Mouse (Mus musculus): Measurements from ENCODE around the gene Dmrtb1. TPM values are rescaled to one million over a fixed set of nuclear protein-coding genes. Genes with fewer than 3 reads are reported as not detected.

Dmrtb1 gene
- polyA plus RNA-seq, 1 experiment from 2014 or later: 35.7 TPM

GRCm38 (mm10) chr4:107693816-107694215 is 9.8 kb upstream of the Dmrtb1 start:
- Histone ChIP-seq H3K4me1 (ENCODE audit: control insufficient read depth, insufficient read depth, low read length) (0 out of 2 replicates have a peak, but pooled peaks cover 3% of the 10 kb centered on the region), H3K4me3 (replicated peaks; ENCODE audit: low read depth, low read length) (no peak overlapping the region), H3K36me3 (ENCODE audit: control insufficient read depth, insufficient read depth, low read length) (no peaks in the 10 kb centered on the region), H3K9ac (replicated peaks; ENCODE audit: low read length) (no peak overlapping the region), H3K9me3 (ENCODE audit: control insufficient read depth, low read length) (no peaks in the 10 kb centered on the region), H3K27ac (replicated peaks; ENCODE audit: low read depth, low read length) (no peak overlapping the region), H3K27me3 (ENCODE audit: control insufficient read depth, insufficient read depth, low read length) (no peaks in the 10 kb centered on the region), H3K4me2 (ENCODE audit: low read length) (no peak overlapping the region)
- DNase-seq: no peak
- no peak for ATAC-seq (ENCODE audit: low FRiP score, low TSS enrichment)
- WGBS: 63% methylated on average over 5 of the region's 5 CpGs

GRCm38 (mm10) chr4:107688213-107688612 is 4.2 kb upstream of the Dmrtb1 start:
- H3K9ac ChIP-seq (replicated peaks; ENCODE audit: low read length): no peak overlapping the region; the same call in 1 of the 2 replicates
- DNase-seq (peak; percentile 23), ATAC-seq (ENCODE audit: low FRiP score, low TSS enrichment) (no peak)
- H3K4me3 ChIP-seq (replicated peaks; ENCODE audit: low read depth, low read length): no peak overlapping the region
- no peaks in the 10 kb centered on the region for H3K36me3 ChIP-seq (ENCODE audit: control insufficient read depth, insufficient read depth, low read length)
- H3K9me3 ChIP-seq (ENCODE audit: control insufficient read depth, low read length): no peaks in the 10 kb centered on the region
- H3K4me1 ChIP-seq (ENCODE audit: control insufficient read depth, insufficient read depth, low read length): peaks cover 9% of the 10 kb centered on the region
- 6% methylated on average over 11 of the region's 11 CpGs for WGBS
- H3K27me3 ChIP-seq (ENCODE audit: control insufficient read depth, insufficient read depth, low read length): no peaks in the 10 kb centered on the region; the same call in 1 of the 2 replicates
- H3K4me2 ChIP-seq (ENCODE audit: low read length): no peak overlapping the region
- no peak overlapping the region for H3K27ac ChIP-seq (replicated peaks; ENCODE audit: low read depth, low read length)

DNA sequence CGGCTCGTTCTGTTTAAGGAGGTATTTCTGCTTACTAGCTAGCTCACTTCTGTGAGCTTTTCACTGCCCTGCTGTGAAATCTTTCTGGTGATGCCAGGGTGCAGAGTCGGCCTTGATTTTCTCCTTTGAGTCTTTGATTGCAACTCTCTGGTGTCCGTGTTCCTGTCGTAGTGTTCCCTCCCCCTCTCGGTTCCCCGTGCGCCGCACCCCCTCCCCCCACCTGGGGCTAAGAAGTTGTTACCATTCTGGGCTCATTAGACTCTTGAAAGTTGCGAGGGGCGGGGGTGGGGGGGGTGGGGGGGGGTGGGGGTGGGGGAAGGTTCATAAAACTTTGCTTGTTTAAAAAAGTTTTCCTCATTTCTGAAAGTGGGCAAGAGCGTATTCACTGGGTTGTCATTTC is 3.1 kb upstream of the Dmrtb1 start:
- H3K9ac ChIP-seq (replicated peaks; ENCODE audit: low read length): no peak overlapping the region
- ATAC-seq (ENCODE audit: low FRiP score, low TSS enrichment) (no peak), DNase-seq (no peak)
- 33% methylated on average over 12 of the region's 12 CpGs for WGBS
- H3K4me2 ChIP-seq (ENCODE audit: low read length): no peak overlapping the region
- H3K9me3 ChIP-seq (ENCODE audit: control insufficient read depth, low read length): no peaks in the 10 kb centered on the region
- H3K27ac ChIP-seq (replicated peaks; ENCODE audit: low read depth, low read length): no peak overlapping the region
- no peaks in the 10 kb centered on the region for H3K36me3 ChIP-seq (ENCODE audit: control insufficient read depth, insufficient read depth, low read length)
- no peak overlapping the region for H3K4me3 ChIP-seq (replicated peaks; ENCODE audit: low read depth, low read length)
- H3K27me3 ChIP-seq (ENCODE audit: control insufficient read depth, insufficient read depth, low read length): no peaks in the 10 kb centered on the region; the same call in 1 of the 2 replicates
- peaks cover 9% of the 10 kb centered on the region for H3K4me1 ChIP-seq (ENCODE audit: control insufficient read depth, insufficient read depth, low read length)

- Histone ChIP-seq H3K27me3 (ENCODE audit: control insufficient read depth, insufficient read depth, low read length) (no peaks in the 10 kb centered on the region; the same call in 1 of the 2 replicates), H3K4me2 (ENCODE audit: low read length) (no peak overlapping the region), H3K27ac (replicated peaks; ENCODE audit: low read depth, low read length) (no peak overlapping the region), H3K36me3 (ENCODE audit: control insufficient read depth, insufficient read depth, low read length) (no peaks in the 10 kb centered on the region), H3K9ac (replicated peaks; ENCODE audit: low read length) (no peak overlapping the region), H3K9me3 (ENCODE audit: control insufficient read depth, low read length) (no peaks in the 10 kb centered on the region), H3K4me3 (replicated peaks; ENCODE audit: low read depth, low read length) (no peak overlapping the region), H3K4me1 (ENCODE audit: control insufficient read depth, insufficient read depth, low read length) (peaks cover 38% of the 10 kb centered on the region)
- DNase-seq: no peak
- no peak for ATAC-seq (ENCODE audit: low FRiP score, low TSS enrichment)
- WGBS: 92% methylated on average over 37 of the region's 37 CpGs
These were observed 849 bp downstream of the Dmrtb1 start for GRCm38 (mm10) chr4:107683006-107683756.

GRCm38 (mm10) chr4:107681099-107681849 is 2.8 kb downstream of the Dmrtb1 start:
- H3K36me3 ChIP-seq (ENCODE audit: control insufficient read depth, insufficient read depth, low read length): no peaks in the 10 kb centered on the region
- peaks cover 6% of the 10 kb centered on the region for H3K27me3 ChIP-seq (ENCODE audit: control insufficient read depth, insufficient read depth, low read length)
- H3K4me1 ChIP-seq (ENCODE audit: control insufficient read depth, insufficient read depth, low read length): peaks cover 36% of the 10 kb centered on the region
- ATAC-seq (ENCODE audit: low FRiP score, low TSS enrichment) (peak; percentile 68), DNase-seq (peak; percentile 60)
- H3K4me2 ChIP-seq (ENCODE audit: low read length): peak overlapping the region; percentile 55
- 13% methylated on average over 9 of the region's 9 CpGs for WGBS
- H3K4me3 ChIP-seq (replicated peaks; ENCODE audit: low read depth, low read length): no peak overlapping the region
- no peak overlapping the region for H3K9ac ChIP-seq (replicated peaks; ENCODE audit: low read length)
- no peaks in the 10 kb centered on the region for H3K9me3 ChIP-seq (ENCODE audit: control insufficient read depth, low read length)
- H3K27ac ChIP-seq (replicated peaks; ENCODE audit: low read depth, low read length): peak overlapping the region; percentile 93

- DNase-seq: peak; percentile 89
- Histone ChIP-seq H3K9me3 (ENCODE audit: control insufficient read depth, low read length) (no peaks in the 10 kb centered on the region), H3K27me3 (ENCODE audit: control insufficient read depth, insufficient read depth, low read length) (peaks cover 9% of the 10 kb centered on the region), H3K36me3 (ENCODE audit: control insufficient read depth, insufficient read depth, low read length) (no peaks in the 10 kb centered on the region), H3K4me3 (replicated peaks; ENCODE audit: low read depth, low read length) (peak overlapping the region; percentile 25), H3K4me1 (ENCODE audit: control insufficient read depth, insufficient read depth, low read length) (peaks cover 38% of the 10 kb centered on the region), H3K27ac (replicated peaks; ENCODE audit: low read depth, low read length) (peak overlapping the region; percentile 93), H3K4me2 (ENCODE audit: low read length) (peak overlapping the region; percentile 55), H3K9ac (replicated peaks; ENCODE audit: low read length) (peak overlapping the region; percentile 52)
- 5% methylated on average over 15 of the region's 15 CpGs for WGBS
- peak; percentile 86 for ATAC-seq (ENCODE audit: low FRiP score, low TSS enrichment)
These were observed 3.5 kb downstream of the Dmrtb1 start for GRCm38 (mm10) chr4:107680311-107681098.

DNA sequence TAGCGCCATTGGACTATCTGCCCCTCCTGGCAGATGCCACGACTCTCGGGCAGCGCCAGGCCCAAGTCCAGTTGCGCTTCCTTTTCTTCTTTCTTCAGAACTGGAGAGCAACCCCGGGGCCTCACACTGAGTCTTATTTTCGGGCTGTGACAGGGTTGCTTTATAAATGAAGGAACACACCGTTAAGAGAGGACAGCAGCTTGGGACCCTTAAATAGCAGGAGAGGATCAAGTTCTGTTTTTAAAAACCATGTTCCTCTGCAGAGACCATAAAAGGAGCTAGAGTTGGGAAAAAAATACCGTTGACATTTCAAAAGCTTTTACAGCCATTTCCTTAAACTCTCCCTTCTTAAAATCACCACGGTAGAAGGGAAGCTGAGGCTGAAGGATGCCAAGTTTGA is 8.4 kb downstream of the Dmrtb1 start:
- no peaks in the 10 kb centered on the region for H3K36me3 ChIP-seq (ENCODE audit: control insufficient read depth, insufficient read depth, low read length)
- H3K27ac ChIP-seq (replicated peaks; ENCODE audit: low read depth, low read length): no peak overlapping the region
- H3K27me3 ChIP-seq (ENCODE audit: control insufficient read depth, insufficient read depth, low read length): peaks cover 9% of the 10 kb centered on the region; the same call in 1 of the 2 replicates
- WGBS: 67% methylated on average over 10 of the region's 10 CpGs
- no peak overlapping the region for H3K4me3 ChIP-seq (replicated peaks; ENCODE audit: low read depth, low read length)
- H3K9ac ChIP-seq (replicated peaks; ENCODE audit: low read length): no peak overlapping the region
- no peaks in the 10 kb centered on the region for H3K9me3 ChIP-seq (ENCODE audit: control insufficient read depth, low read length)
- DNase-seq (no peak), ATAC-seq (ENCODE audit: low FRiP score, low TSS enrichment) (no peak)
- H3K4me2 ChIP-seq (ENCODE audit: low read length): no peak overlapping the region
- H3K4me1 ChIP-seq (ENCODE audit: control insufficient read depth, insufficient read depth, low read length): peaks cover 35% of the 10 kb centered on the region

DNA sequence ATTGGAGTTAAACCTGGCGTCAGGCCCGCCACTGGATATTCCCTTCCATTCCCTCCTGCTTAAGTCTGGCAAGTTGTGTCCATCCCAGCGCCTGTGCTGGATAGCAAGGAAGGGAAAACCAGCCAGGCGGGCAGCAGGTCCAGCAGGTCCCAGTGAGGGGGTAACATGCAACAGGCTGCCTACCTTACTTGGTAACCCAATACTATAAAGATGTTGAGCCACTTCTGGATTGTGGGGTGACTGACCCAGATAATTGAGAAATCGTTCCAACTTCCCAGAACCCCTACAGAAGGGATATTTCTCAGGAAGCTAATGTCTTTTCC is 9.7 kb downstream of the Dmrtb1 start:
- H3K36me3 ChIP-seq (ENCODE audit: control insufficient read depth, insufficient read depth, low read length): no peaks in the 10 kb centered on the region
- H3K4me2 ChIP-seq (ENCODE audit: low read length): peak overlapping the region; percentile 40
- DNase-seq (no peak), ATAC-seq (ENCODE audit: low FRiP score, low TSS enrichment) (peak; percentile 41; the same call in 1 of the 2 replicates)
- H3K27me3 ChIP-seq (ENCODE audit: control insufficient read depth, insufficient read depth, low read length): peaks cover 12% of the 10 kb centered on the region; the same call in 1 of the 2 replicates
- H3K9me3 ChIP-seq (ENCODE audit: control insufficient read depth, low read length): no peaks in the 10 kb centered on the region
- H3K9ac ChIP-seq (replicated peaks; ENCODE audit: low read length): no peak overlapping the region
- H3K4me3 ChIP-seq (replicated peaks; ENCODE audit: low read depth, low read length): no peak overlapping the region
- peaks cover 22% of the 10 kb centered on the region for H3K4me1 ChIP-seq (ENCODE audit: control insufficient read depth, insufficient read depth, low read length)
- H3K27ac ChIP-seq (replicated peaks; ENCODE audit: low read depth, low read length): peak overlapping the region; percentile 89
- 25% methylated on average over 5 of the region's 5 CpGs for WGBS
